Mouse (Mus musculus) T-cell, adult 2 months (primary cell): ENCODE measurements around the gene Dyrk1a.
A peak's percentile ranks its signal among the peaks of the same experiment; 100 is the strongest.

ENCODE experiments used
- DNase-seq: peaks from one replicate; pipeline ENCODE4 v3.0.0; 2022; ENCODE audit warnings: low spot score

Gene Dyrk1a

GRCm38 (mm10) chr16:94633012-94633411 is 63.2 kb downstream of the Dyrk1a start:
- DNase-seq, result no peak

DNA sequence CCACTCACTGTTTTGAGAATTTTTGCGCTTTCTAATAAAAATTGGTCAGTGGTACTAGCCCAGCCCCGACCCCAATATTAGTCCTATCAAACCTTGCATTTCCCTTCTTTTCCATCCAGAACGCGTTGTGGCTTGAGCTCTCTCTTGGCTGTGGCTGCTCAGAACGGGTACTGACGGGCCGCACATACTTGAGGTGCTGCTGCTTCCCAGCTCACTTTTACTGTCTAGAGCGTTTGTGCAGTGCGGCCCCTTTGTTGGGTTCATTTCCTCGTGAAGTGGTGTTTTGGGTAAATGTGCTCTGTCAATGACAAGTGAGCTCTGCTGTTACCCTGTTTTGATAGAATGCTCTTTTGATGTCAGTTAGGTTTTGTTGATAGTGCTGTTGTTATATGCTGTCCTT is 67.6 kb downstream of the Dyrk1a start:
- DNase-seq, result peak; percentile 49

DNA sequence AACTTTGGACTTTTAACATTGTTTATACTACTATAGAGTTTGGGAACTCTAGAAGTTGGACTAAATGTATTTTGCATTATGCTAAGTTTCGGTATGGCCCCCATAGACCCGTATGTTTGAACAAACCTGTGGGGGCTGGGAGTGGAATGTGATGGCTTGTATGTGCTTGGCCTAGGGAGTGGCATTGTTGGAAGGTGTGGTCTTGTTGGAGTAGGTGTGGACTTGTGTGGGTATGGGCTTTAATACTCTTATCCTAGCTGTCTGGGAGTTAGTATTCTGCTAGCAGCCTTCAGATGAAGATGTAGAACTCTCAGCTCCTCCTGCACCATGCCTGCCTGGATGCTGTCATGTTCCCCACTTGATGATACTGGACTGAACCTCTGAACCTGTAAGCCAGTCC is 72.0 kb downstream of the Dyrk1a start:
- DNase-seq, result no peak

DNA sequence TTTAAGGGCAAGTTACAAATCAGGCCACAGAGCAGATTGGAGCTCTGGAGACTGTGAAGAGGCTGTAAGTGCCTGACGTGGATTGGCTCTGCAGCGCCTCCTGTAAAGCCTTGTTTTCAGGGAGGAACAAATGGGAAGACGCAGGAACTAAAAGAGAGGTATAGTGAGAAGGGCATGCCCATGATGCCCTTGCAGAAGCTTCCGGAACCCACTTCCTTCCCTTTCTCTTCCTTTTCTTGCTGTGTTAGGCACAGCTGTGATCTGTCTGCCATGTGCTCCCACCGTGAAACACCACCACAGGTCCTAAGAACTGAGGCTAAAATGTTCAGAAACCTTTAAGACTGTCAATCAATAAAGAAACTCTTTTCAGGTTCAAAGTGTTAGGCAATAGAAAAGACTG is 77.3 kb downstream of the Dyrk1a start:
- peak; percentile 22 for DNase-seq

DNA sequence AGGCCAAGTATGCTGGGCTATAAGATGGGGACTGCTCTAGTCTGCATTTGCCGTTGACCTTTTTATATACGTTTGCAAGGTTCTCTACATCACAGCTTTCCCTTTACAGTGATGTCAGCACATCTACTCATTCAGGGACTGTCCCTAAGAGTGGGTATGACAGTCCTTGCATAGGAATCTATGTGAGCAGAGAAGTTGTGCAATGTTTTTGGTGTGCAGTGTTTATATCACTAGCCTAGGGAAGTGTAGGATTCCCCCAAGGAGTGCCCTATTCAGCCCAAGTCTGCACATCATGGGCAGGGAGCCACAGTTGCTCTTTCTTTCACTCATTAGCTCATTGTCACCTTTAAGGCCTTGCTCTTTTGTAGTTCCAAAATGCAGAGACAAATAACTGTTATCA is 78.1 kb downstream of the Dyrk1a start:
- DNase-seq, result no peak

- no peak for DNase-seq
Observed at GRCm38 (mm10) chr16:94649861-94650260, 80.1 kb downstream of the Dyrk1a start.

GRCm38 (mm10) chr16:94652091-94652713 is 82.4 kb downstream of the Dyrk1a start:
- no peak for DNase-seq

DNA sequence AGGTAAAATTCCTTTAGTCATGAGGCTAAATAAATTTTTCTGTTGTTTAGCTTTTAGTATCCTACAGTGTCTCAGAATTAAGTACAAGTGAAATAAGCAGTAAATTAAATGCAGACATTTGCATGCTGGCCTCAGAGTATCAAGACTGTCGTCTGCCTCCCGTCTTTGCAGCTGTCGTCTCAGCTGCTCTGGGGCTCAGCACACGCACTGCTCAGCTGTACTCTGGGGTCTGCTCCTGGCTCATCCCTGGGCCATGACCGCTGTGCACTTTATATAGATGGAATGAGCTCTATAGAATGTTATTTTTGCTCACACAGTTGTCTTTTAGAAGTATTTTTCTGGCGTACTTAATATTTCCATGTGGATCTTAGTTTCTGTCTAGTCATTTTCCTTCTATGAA is 85.3 kb downstream of the Dyrk1a start:
- DNase-seq, result no peak

DNA sequence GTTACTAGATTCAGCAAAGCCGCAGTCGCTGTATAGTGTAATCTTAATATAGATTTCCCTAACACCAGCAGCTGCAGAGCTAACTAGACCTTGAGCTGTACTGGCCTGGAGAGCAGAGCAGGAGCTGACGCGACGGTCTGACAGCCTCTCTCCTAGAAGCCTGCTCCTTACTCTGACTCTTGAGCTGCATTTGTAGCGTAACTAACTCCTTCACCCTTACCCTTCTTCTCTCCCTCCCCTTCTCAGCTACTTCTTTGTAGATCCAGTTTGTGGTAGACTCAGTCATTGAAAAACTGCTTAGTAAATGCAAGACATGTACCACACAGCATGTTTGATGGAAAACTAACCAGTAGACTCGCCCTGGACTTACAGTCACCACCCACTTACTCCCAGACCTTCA is 87.1 kb downstream of the Dyrk1a start:
- no peak for DNase-seq

GRCm38 (mm10) chr16:94659394-94659793 is 89.6 kb downstream of the Dyrk1a start:
- no peak for DNase-seq

GRCm38 (mm10) chr16:94660221-94660620 is 90.4 kb downstream of the Dyrk1a start:
- peak; percentile 59 for DNase-seq

DNA sequence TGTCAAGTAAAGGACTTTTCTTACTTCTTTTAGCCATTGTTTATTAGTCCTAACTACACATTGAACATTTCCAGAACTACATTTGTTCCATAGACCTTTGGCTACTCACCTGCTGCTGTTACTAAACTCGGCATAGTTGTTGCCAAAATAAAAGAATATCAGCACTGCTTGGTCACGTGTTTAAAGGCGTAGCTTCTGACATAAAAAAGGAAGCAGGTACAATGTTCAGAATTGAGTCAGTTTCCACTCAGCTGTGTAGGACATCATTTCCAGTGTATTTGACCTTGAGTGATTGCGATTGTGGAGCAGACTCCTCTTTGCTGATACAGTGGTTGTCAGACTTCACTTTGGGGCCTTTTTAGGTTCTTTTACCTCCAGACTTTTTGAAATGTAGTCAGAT is 97.7 kb downstream of the Dyrk1a start:
- no peak for DNase-seq

GRCm38 (mm10) chr16:94671313-94671712 is 101.5 kb downstream of the Dyrk1a start:
- DNase-seq, result no peak

GRCm38 (mm10) chr16:94680924-94681323 is 111.1 kb downstream of the Dyrk1a start:
- no peak for DNase-seq

- no peak for DNase-seq
Observed at GRCm38 (mm10) chr16:94681760-94682159, 112.0 kb downstream of the Dyrk1a start.

DNA sequence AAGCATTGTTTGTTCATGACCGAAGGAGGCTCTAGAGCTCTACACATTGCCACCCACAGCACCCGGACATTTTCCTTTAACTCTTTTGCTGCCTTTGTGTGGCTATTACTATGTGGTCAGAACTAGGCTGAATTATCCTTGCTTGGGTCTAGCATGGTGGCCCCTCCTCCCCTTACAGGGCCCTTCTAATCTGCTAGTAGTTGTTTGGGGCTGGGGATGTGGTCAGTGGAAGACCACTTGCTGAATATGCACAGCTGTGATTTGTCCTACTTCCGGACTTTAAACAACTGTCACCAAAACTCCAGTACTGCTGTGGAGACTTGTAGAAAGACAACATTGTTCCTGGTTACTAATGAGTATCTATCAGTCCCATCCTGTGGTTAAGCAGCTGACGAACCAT is 114.2 kb downstream of the Dyrk1a start:
- DNase-seq, result no peak

DNA sequence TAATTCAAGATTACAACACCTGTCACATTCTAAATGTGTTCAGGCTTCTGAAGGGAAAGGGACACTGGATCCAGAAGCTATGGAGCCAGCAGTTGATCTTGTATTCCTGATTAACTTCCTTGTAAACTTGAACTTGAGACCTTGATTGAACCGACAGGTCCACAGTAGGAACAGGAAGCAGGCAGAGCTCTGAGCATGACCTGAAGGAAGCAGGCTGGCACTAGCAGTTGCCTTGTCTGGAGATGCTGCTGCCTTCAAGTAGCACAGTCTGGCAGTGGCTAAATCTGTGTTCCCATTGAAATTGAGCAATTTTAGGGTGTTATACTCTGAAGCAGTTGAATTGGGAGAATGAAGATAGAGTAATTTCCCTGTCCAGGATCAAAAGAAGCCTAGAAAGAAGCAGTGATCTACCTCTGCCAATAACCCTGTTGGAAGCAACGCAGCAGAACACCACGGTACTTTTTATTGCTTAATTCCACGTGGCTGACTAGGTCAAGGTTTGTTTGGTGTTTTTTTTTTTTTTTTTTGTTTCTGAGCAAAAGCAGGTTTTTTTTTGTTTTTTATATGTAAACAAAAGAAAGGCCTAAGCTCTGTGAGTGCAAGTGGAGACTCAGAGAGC is 124.0 kb downstream of the Dyrk1a start:
- DNase-seq, result no peak

- DNase-seq, result no peak
Observed at GRCm38 (mm10) chr16:94697553-94697952, 127.7 kb downstream of the Dyrk1a start.

DNA sequence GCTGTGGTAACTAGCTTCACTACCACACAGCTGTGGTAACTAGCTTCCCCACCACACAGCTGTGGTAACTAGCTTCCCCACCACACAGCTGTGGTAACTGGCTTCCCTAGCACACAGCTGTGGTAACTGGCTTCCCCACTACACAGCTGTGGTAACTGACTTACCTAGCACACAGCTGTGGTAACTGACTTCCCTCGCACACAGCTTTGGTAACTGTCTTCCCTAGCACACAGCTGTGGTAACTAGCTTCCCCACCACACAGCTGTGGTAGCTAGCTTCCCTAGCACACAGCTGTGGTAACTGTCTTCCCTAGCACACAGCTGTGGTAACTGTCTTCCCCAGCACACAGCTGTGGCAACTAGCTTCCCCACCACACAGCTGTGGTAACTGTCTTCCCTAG is 128.4 kb downstream of the Dyrk1a start:
- peak; percentile 18 for DNase-seq

GRCm38 (mm10) chr16:94701141-94701540 is 131.3 kb downstream of the Dyrk1a start:
- no peak for DNase-seq

DNA sequence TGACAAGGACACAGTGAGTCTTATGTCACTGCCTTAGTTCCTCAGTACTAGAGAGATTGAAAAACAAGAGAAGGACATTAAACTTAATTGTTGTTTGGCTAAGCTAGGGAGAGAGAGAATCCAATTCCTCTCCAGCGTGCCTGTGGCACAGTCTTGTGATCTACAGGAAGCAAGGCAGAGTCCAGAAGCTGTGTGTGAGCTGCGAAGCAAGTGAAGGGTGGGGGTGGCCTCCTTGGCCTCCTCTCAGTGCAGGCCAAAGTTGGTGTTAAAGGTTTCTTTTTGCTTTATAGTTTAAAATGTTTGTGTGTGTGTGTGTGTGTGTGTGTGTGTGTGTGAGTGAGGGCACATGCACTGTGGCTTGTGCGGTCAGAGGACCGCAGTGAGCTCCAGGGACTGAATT is 132.2 kb downstream of the Dyrk1a start:
- no peak for DNase-seq

- peak; percentile 86 for DNase-seq
Observed at GRCm38 (mm10) chr16:94713480-94714094, 143.8 kb downstream of the Dyrk1a start.

GRCm38 (mm10) chr16:94714483-94714882 is 144.7 kb downstream of the Dyrk1a start:
- DNase-seq, result no peak

GRCm38 (mm10) chr16:94717051-94717450 is 147.2 kb downstream of the Dyrk1a start:
- DNase-seq, result no peak
